Mouse (Mus musculus) heart, adult 18-20 months (tissue): ENCODE data around the gene Cdc42bpb. TPM values are rescaled to one million over a fixed set of nuclear protein-coding genes. Genes with fewer than 3 reads are reported as not detected.
A peak's percentile ranks its signal among the peaks of the same experiment; 100 is the strongest.

Source experiments
- DNase-seq, 2 experiments: peaks; one replicate each; pipeline ENCODE4 v3.0.0; 2021 to 2022; ENCODE audit warnings: mixed read lengths in 1 of 2
- total RNA-seq, 2 experiments: library from RNA; stranded (reverse); gene quantifications; 2 replicates each; pipeline ENCODE4 v1.2.3; 2021

Cdc42bpb gene
- total RNA-seq, 2 experiments from 2014 or later, result 52.7 to 57.6 TPM

DNA sequence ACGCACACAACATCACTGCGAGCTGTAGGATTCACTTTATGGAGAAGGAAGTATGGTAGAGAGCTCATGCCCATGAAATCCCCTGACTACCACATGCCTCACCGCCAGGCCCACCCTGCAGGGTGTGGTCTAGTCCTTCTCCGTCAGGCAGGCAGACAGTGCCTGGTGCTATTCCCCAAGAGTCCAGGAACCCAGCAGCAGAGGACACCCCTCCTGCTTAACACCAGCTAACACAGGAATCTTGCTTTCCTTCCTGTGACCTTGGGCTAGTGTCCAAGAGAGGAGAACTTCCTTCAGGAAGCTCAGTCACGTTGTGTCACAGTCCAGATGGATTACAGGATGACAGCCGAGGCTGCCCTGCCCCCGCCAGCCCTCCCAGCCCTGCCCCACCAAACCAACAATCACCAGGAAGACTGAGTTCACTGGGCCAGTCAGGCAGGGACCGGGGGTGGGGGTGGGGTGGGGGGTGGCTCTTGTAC is 9.2 kb upstream of the Cdc42bpb start:
- peak; percentile 70 to 91 for DNase-seq

- DNase-seq, result no peak
Measured at GRCm38 (mm10) chr12:111385883-111386641, 8.5 kb upstream of the Cdc42bpb start.

DNA sequence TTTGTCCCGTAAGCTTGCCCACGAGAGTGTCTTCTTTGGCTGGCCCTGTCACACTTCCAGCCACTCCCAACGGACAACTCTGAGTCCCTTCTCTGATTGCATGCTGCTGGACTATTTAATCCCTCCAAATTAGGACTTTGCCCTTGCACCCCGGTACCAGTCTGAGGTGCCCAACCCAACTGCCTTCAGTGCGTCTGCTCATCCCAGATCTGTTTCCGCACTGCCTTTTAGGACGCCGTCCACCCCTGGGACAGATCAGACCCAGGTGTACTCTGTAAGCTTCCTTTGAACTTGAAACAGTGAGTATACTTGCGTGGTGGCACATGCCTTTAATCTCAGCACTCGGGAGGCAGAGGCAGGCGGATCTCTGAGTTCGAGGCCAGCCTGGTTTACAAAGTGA is 1.3 kb upstream of the Cdc42bpb start:
- DNase-seq, result no peak

DNA sequence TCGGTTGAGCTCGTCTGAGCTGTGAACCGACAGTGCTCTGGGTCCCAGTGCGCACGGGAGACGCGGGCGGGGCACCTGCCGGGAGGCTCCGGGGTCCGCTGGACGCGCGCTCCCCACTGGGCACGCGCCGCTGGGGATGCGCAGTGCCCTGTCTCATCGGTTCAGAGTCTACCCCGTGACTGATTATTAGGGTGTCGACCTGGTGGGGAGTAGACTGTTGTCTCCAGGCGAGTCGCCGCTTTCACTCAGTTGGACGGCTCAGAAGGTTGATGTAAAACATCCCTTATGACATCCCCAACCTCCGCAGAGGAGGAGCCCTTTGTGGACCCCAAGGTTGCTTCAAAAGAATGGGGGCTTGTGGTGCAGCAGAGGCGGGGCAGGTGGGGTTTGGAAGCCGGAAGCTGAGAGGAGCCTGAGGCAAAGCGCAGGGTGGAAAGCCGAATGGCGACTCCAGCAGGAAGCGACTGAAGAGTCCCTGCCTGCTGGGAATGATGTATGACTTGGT is 520 bp upstream of the Cdc42bpb start:
- DNase-seq, result peak in 1 of 2 experiments; percentile 54

GRCm38 (mm10) chr12:111376826-111377331 is 639 bp downstream of the Cdc42bpb start:
- DNase-seq, result peak; percentile 79 to 86

GRCm38 (mm10) chr12:111376053-111376452 is 1.5 kb downstream of the Cdc42bpb start:
- no peak for DNase-seq

GRCm38 (mm10) chr12:111375559-111375958 is 2.0 kb downstream of the Cdc42bpb start:
- peak in 1 of 2 experiments; percentile 36 for DNase-seq

- DNase-seq, result no peak
Measured at GRCm38 (mm10) chr12:111374727-111375126, 2.8 kb downstream of the Cdc42bpb start.

- no peak for DNase-seq
Measured at GRCm38 (mm10) chr12:111373411-111373810, 4.1 kb downstream of the Cdc42bpb start.

DNA sequence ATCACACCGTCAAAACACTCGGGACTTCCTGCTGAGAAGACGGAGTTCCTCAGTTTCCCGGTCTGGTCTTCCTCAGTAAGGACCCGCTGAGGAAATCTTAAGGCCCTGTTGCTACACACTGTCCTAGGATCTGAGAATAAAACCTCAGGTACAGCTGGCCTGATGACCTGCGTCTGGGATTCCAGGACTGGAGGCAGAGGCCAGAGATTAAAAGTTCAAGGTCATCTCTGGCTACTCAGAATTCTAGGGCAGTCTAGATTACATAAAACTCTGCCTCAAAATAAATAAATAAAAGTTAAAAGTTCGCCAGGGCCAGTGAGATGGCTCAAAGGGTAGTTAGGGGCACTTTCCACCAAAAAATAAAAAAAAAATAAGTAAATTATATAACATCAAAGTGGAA is 5.6 kb downstream of the Cdc42bpb start:
- DNase-seq, result no peak

DNA sequence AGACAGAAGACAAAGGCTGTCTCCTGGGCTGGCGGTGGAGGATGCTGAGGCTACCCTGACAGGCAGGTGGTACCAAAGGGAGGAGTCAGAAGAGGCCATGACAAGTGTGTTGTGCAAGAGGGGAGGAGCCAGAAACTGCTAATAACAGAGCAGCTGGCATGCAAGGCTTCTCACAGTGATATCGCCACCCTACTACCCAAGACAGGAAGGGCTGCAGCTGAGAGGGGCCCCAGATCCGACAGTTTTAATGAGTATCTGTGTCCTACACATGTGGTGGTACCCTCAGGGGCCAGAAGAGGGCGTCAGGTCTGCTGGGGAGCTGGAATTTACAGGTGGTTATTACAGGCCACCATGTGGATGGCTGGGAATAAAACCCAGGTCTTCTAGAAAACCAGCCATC is 7.3 kb downstream of the Cdc42bpb start:
- DNase-seq, result no peak

DNA sequence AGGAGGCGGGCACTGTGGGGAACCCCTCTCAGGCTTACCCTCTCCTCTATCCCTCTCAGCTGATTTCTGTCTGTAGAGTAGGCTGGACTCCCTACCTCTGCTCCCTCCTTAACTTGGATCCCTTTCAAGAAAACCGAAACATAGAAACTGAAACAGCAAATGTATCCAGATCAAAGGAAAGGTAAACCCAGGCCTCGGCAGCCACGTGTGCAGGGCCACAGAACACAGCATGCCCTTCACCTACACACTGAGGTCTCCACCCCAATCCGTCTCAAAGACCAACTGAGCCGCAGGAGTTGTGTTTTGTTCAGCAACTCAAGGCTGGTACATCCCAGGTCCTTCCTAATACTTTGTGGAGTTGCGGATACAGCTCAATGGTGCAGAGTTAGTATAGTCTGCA is 10.5 kb downstream of the Cdc42bpb start:
- DNase-seq, result no peak

- DNase-seq, result no peak
Measured at GRCm38 (mm10) chr12:111364234-111364633, 13.3 kb downstream of the Cdc42bpb start.

DNA sequence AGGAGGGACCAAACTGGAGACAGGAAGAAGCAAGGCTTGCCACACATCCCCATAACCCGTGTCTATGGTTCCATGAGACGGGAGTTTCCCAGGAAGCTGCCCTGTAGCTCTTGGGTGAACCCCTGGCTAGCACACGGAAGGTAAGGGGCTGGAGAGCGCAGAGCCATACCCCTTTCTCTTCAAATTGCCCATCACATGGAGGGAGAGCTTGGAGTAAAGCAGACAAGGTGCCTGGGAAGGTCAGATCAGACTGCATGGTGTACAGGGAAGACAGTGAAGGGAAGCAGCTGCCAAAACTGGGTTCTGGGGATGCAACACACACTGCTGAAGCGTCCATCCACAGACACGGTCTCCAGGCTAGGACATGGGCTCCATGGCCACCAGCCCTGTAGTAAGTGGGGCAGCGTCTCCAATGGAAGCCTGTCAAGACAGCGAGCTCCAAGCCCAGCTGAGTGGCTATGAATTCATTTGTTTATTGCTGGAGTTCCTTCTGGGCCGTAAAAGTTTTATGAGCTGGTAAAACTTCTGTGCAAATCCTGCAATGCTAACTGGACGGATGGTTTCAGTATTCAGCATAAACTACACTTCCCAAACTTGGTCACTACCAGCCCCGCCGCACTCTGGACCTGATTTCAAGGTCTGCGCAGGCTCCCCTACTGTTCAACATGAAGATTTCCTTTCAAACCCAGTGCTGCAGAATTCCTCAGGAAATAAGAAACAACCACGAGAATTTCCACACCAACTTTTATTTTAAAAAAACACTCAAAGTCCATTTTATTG is 16.0 kb downstream of the Cdc42bpb start:
- DNase-seq, result no peak

DNA sequence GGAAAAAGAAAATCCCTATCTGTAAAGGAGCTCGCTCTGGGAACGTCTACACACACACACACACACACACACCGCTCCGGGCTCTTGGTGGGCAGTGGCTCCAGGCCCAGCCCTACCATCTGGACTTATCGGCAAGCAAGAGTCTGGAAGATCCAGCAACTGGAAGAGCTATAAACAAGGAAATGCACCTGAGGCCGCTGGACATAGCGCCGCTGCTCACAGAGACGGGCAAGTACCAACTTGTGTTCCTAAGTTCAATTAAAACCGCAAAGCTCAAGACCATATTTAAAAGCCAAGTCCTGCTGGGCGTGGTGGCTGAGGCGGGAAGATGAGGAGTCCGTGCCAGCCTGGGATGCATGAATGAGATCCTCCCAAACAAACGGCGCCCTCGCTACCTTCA is 16.8 kb downstream of the Cdc42bpb start:
- no peak for DNase-seq

GRCm38 (mm10) chr12:111356216-111356615 is 21.3 kb downstream of the Cdc42bpb start:
- no peak for DNase-seq

GRCm38 (mm10) chr12:111354142-111354541 is 23.4 kb downstream of the Cdc42bpb start:
- no peak for DNase-seq

- peak in 1 of 2 experiments; percentile 55 for DNase-seq
Measured at GRCm38 (mm10) chr12:111353439-111353915, 24.0 kb downstream of the Cdc42bpb start.

- no peak for DNase-seq
Measured at GRCm38 (mm10) chr12:111353008-111353407, 24.5 kb downstream of the Cdc42bpb start.

- DNase-seq, result no peak
Measured at GRCm38 (mm10) chr12:111352520-111352919, 25.0 kb downstream of the Cdc42bpb start.

DNA sequence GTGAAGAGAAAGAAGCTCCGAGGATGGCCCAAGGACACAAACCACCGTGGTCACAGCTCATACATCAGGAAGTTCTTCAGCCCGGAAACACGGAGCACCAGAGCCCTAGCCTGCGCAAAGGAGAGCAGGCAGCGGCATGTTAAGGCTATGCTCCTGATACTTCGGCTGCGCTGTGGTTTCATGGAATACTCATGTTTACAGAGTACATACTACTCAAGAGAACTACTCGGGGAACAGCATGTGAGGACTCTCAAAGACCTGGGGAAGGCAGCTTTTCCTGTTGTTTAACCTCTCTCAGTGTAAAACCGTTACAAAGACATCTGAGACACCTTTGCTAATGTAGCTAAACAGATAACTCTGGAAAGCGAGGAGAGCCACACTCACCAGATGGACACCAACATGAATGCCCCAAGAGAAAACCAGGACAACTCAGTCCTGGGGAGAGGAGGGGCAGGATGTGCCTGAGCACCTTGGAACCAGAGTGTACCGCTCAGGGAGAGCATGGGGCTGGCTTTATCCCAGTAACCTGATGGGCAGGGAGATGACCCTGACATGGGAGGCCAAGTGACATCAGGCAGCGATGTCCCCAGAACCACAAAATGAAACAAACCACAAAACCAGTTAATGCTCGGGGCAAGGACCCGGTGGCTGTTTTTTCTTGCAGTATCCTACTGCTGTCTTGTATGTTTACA is 27.8 kb downstream of the Cdc42bpb start:
- DNase-seq, result no peak

DNA sequence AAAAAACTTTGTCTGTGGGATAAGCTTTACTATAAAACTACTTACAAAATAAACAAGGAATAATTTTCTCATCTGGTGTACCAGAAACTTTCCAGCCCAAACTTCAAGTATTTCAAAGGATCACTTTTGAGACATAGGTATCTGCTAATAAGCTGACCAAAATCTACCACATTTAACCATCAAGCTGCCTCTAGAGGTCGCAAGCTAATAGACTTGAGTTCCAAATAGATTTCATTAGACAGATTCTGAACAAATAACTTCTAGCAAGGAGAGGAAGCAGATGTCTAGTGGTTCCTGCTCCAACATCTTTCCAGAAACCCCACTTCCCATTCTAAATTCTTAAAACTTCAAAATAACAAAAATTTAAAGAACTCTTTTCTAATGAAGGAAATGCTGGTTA is 33.6 kb downstream of the Cdc42bpb start:
- DNase-seq, result no peak
